Mouse (Mus musculus) liver, postnatal 0 days (tissue): ENCODE data around the gene Tpst1. TPM values are rescaled to one million over a fixed set of nuclear protein-coding genes. Genes with fewer than 3 reads are reported as not detected.

Experiments
- ATAC-seq: fragments of 200-750 bp; cut with Nextera tagmentation; 2 replicates; pipeline ENCODE4 v1.8.0; 2017; ENCODE audit warnings: mild to moderate bottlenecking, moderate library complexity
- DNase-seq: peaks from one replicate; pipeline ENCODE4 v3.0.0-alpha.2; 2016
- H3K27ac ChIP-seq: fragments of 300-500 bp; sonication (generic); 2 replicates; pipeline ENCODE4 v1.5.1; 2014; ENCODE audit warnings: antibody characterized with exemption, moderate library complexity, mild to moderate bottlenecking, low read depth
- H3K27me3 ChIP-seq: fragments of 300-500 bp; sonication (generic); 2 replicates; pipeline ENCODE4 v1.6.1; 2014; ENCODE audit warnings: low read length, control low read depth, mixed read lengths; ENCODE audit not compliant: insufficient read depth
- H3K36me3 ChIP-seq: fragments of 300-500 bp; sonication (generic); replicated peaks from 2 replicates; pipeline ENCODE4 v1.6.1; 2014; ENCODE audit warnings: mild to moderate bottlenecking, control low read depth, low read length, moderate library complexity, mixed read lengths; ENCODE audit not compliant: insufficient read depth
- H3K4me1 ChIP-seq: fragments of 300-500 bp; sonication (generic); 2 replicates; pipeline ENCODE4 v1.6.1; 2014; ENCODE audit warnings: antibody characterized with exemption, mild to moderate bottlenecking, control low read depth; ENCODE audit not compliant: insufficient read depth
- H3K4me2 ChIP-seq: fragments of 300-500 bp; sonication (generic); 2 replicates; pipeline ENCODE4 v1.6.1; 2014; ENCODE audit warnings: low read depth, mild to moderate bottlenecking, low read length, moderate library complexity, mixed read lengths
- H3K4me3 ChIP-seq: fragments of 300-500 bp; sonication (generic); 2 replicates; pipeline ENCODE4 v1.5.1; 2014; ENCODE audit warnings: low read depth, low read length
- H3K9ac ChIP-seq: fragments of 300-500 bp; sonication (generic); replicated peaks from 2 replicates; pipeline ENCODE4 v1.6.1; 2014; ENCODE audit warnings: mild to moderate bottlenecking, moderate library complexity
- H3K9me3 ChIP-seq: fragments of 300-500 bp; sonication (generic); 2 replicates; pipeline ENCODE4 v1.6.1; 2016; ENCODE audit warnings: mild to moderate bottlenecking, control low read depth, low read length, mixed read lengths
- CTCF ChIP-seq: sonication (generic); IDR thresholded peaks from 2 replicates; pipeline ENCODE4 v1.5.1; 2016; ENCODE audit warnings: antibody characterized with exemption, low read depth
- EP300 ChIP-seq: IDR thresholded peaks from 2 replicates; pipeline ENCODE4 v1.6.1; 2016; ENCODE audit warnings: antibody characterized with exemption, low read depth, mild to moderate bottlenecking
- WGBS: fragments of 180-500 bp; shearing (Covaris S2); extraction: QIAGEN DNeasy Blood & Tissue Kit; methylation state at CpG from one replicate; pipeline ENCODE4 v1.1.7; 2014; ENCODE audit not compliant: insufficient replicate concordance; 5-methylcytosine and 5-hydroxymethylcytosine counted together
- polyA plus RNA-seq: library from polyadenylated mRNA; unstranded; fragments of >200 nt; fragmentation: Nextera tagmentation; extraction: Ambion mirVana; gene quantifications from 2 replicates; pipeline ENCODE4 v1.2.1, GENCODE M21; 2015

The Tpst1 gene
- polyA plus RNA-seq, 1 experiment from 2014 or later: 23.8 TPM

GRCm38 (mm10) chr5:130145961-130146360 is 72.8 kb downstream of the Tpst1 start:
- peak overlapping the region; percentile 99 for H3K4me2 ChIP-seq
- H3K36me3 ChIP-seq: peaks cover 16% of the 10 kb centered on the region
- no peaks in the 10 kb centered on the region for H3K27me3 ChIP-seq
- peak overlapping the region; percentile 81 for H3K4me3 ChIP-seq
- H3K27ac ChIP-seq: no peak overlapping the region
- 60% methylated on average over 8 of the region's 8 CpGs for WGBS
- peaks cover 18% of the 10 kb centered on the region for H3K4me1 ChIP-seq
- 0 out of 2 replicates have a peak overlapping the region, but pooled peaks have one; percentile 23 for H3K9ac ChIP-seq
- H3K9me3 ChIP-seq: no peaks in the 10 kb centered on the region
- TF ChIP-seq CTCF (no peak), EP300 (no peak)
- DNase-seq (no peak), ATAC-seq (no peak)

- Histone ChIP-seq H3K27me3 (no peaks in the 10 kb centered on the region), H3K4me3 (no peak overlapping the region), H3K9ac (no peak overlapping the region), H3K4me1 (peaks cover 12% of the 10 kb centered on the region), H3K9me3 (no peaks in the 10 kb centered on the region), H3K27ac (no peak overlapping the region), H3K36me3 (peaks cover 37% of the 10 kb centered on the region), H3K4me2 (no peak overlapping the region)
- TF ChIP-seq CTCF: no peak
- TF ChIP-seq EP300: no peak
- DNase-seq: no peak
- ATAC-seq: no peak
- WGBS: 84% methylated on average over 7 of the region's 7 CpGs
Observed at GRCm38 (mm10) chr5:130149726-130150310, 76.7 kb downstream of the Tpst1 start.

GRCm38 (mm10) chr5:130154286-130154685 is 81.2 kb downstream of the Tpst1 start:
- Histone ChIP-seq H3K36me3 (peaks cover 28% of the 10 kb centered on the region), H3K4me1 (no peaks in the 10 kb centered on the region), H3K27ac (no peak overlapping the region), H3K4me2 (no peak overlapping the region), H3K9me3 (no peaks in the 10 kb centered on the region), H3K27me3 (no peaks in the 10 kb centered on the region), H3K4me3 (no peak overlapping the region), H3K9ac (no peak overlapping the region)
- WGBS: 72% methylated on average over 2 of the region's 2 CpGs
- no peak for DNase-seq
- TF ChIP-seq CTCF: no peak
- TF ChIP-seq EP300: no peak
- ATAC-seq: no peak

- DNase-seq: no peak
- Histone ChIP-seq H3K9me3 (no peaks in the 10 kb centered on the region), H3K4me3 (no peak overlapping the region), H3K36me3 (no peaks in the 10 kb centered on the region), H3K27ac (no peak overlapping the region), H3K27me3 (no peaks in the 10 kb centered on the region), H3K4me1 (no peaks in the 10 kb centered on the region), H3K9ac (no peak overlapping the region), H3K4me2 (no peak overlapping the region)
- TF ChIP-seq EP300: no peak
- TF ChIP-seq CTCF: no peak
- no peak for ATAC-seq
- 72% methylated on average over 4 of the region's 4 CpGs for WGBS
Observed at GRCm38 (mm10) chr5:130158545-130158944, 85.4 kb downstream of the Tpst1 start.

- Histone ChIP-seq H3K4me2 (no peak overlapping the region), H3K27me3 (no peaks in the 10 kb centered on the region), H3K27ac (no peak overlapping the region), H3K36me3 (no peaks in the 10 kb centered on the region), H3K4me3 (no peak overlapping the region), H3K9ac (no peak overlapping the region), H3K9me3 (no peaks in the 10 kb centered on the region), H3K4me1 (no peaks in the 10 kb centered on the region)
- 49% methylated on average over 7 of the region's 7 CpGs for WGBS
- ATAC-seq: peak; percentile 33; the same call in 1 of the 2 replicates
- TF ChIP-seq CTCF (no peak), EP300 (no peak)
- no peak for DNase-seq
Observed at GRCm38 (mm10) chr5:130159761-130160201, 86.7 kb downstream of the Tpst1 start.

- Histone ChIP-seq H3K4me3 (no peak overlapping the region), H3K9ac (no peak overlapping the region), H3K27ac (no peak overlapping the region), H3K4me1 (no peaks in the 10 kb centered on the region; the same call in 1 of the 2 replicates), H3K27me3 (no peaks in the 10 kb centered on the region), H3K4me2 (no peak overlapping the region), H3K36me3 (no peaks in the 10 kb centered on the region), H3K9me3 (no peaks in the 10 kb centered on the region)
- TF ChIP-seq CTCF (peak; percentile 94), EP300 (no peak)
- WGBS: 2% methylated on average over 7 of the region's 7 CpGs
- peak; percentile 87 for DNase-seq
- peak; percentile 46; the same call in 1 of the 2 replicates for ATAC-seq
Observed at GRCm38 (mm10) chr5:130163670-130164069, 90.5 kb downstream of the Tpst1 start.
